Mouse (Mus musculus): ENCODE data around the gene Slc7a6os. TPM values are rescaled to one million over a fixed set of nuclear protein-coding genes. Genes with fewer than 3 reads are reported as not detected.

The Slc7a6os gene
- polyA plus RNA-seq (2012), result 1.2 and 1.4 TPM in 2 replicates

- peak within 1 kb of the TSS; percentile 91 for H3K4me3 ChIP-seq (replicated peaks)
- no peak for TF ChIP-seq TAL1 (IDR thresholded peaks at IDR 0.05; ENCODE audit: low read length)
- no peak for TF ChIP-seq GATA1 (IDR thresholded peaks at IDR 0.05; ENCODE audit: low read length)
- H3K36me3 ChIP-seq (ENCODE audit: control insufficient read depth), result peaks cover 49% of the 10 kb centered on the region
- peaks cover 34% of the 10 kb centered on the region for H3K4me1 ChIP-seq (ENCODE audit: control insufficient read depth)
- H3K27me3 ChIP-seq (ENCODE audit: control insufficient read depth), result no peaks in the 10 kb centered on the region
- H3K9me3 ChIP-seq (ENCODE audit: control insufficient read depth, low read length), result no peaks in the 10 kb centered on the region
Observed at GRCm38 (mm10) chr8:106210821-106211345, at the start of gene Slc7a6os, which contains the start of gene Prmt7. TSS of gene Slc7a6os (minus strand) at chr8:106210935. TSS of gene Prmt7 (plus strand) at chr8:106210936.

DNA sequence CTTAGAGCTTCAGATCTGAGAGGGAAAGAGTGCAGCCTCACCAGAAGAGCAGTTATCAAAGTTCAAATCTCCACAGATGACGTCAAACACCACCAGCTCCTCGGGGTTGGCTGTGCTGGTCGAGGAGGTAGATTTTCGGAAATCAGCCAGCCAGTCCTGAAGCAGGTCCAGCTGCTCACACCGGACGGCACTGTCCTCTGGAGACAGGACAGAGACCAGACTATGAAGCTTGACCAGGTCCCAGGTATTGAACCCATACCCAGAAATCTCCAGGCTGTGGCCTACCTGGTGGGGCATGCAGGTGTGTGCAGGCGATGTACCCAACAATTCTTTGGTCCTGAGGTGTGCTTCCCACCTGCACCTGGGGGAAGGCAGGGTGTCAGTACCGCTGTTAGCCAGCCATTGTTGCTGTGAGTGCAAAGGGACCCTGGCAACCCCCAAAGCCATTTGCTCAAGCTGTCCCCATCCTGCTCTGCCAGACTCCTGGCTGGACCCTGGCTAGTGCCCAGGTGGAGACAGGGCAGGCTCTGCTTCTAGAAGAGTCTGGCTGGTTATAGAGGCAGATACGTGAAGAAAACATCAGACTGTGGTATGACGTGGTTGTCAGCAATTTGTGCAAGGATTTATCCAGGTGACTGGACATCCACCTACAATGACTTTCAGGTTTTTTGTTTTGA, 49.0 kb upstream of the Slc7a6os start:
- no peaks in the 10 kb centered on the region for H3K9me3 ChIP-seq (ENCODE audit: control insufficient read depth, low read length)
- H3K27me3 ChIP-seq (ENCODE audit: control insufficient read depth), result no peaks in the 10 kb centered on the region
- no peak for TF ChIP-seq GATA1 (IDR thresholded peaks at IDR 0.05; ENCODE audit: low read length)
- no peak for TF ChIP-seq TAL1 (IDR thresholded peaks at IDR 0.05; ENCODE audit: low read length)
- no peaks in the 10 kb centered on the region for H3K4me1 ChIP-seq (ENCODE audit: control insufficient read depth)
- H3K36me3 ChIP-seq (ENCODE audit: control insufficient read depth), result peaks cover 8% of the 10 kb centered on the region; the same call in 1 of the 2 replicates
- no peak overlapping the region for H3K4me3 ChIP-seq (replicated peaks)

DNA sequence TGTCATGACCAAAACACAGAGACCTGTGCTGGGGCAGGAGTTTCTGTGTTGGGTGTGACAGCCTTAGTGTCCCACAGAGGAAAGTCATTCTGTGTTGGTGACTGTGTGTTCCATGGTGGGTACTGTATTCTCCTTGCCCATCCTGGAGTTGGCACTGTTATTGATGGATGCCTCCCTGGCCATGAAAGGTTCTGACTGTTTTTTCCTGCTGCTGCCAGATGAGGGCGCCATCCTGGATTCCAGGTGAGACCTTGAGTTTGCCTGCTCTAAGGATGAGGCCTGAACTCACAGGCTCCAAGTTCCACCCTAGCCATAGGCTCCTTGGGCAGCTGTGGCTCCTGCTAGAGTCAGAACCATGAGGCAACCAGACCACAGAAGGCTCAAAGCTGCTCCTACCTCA, 47.4 kb upstream of the Slc7a6os start:
- TF ChIP-seq GATA1 (IDR thresholded peaks at IDR 0.05; ENCODE audit: low read length) (no peak), TAL1 (IDR thresholded peaks at IDR 0.05; ENCODE audit: low read length) (no peak)
- Histone ChIP-seq H3K4me3 (replicated peaks) (no peak overlapping the region), H3K4me1 (ENCODE audit: control insufficient read depth) (no peaks in the 10 kb centered on the region), H3K27me3 (ENCODE audit: control insufficient read depth) (no peaks in the 10 kb centered on the region), H3K36me3 (ENCODE audit: control insufficient read depth) (peaks cover 23% of the 10 kb centered on the region), H3K9me3 (ENCODE audit: control insufficient read depth, low read length) (no peaks in the 10 kb centered on the region)

GRCm38 (mm10) chr8:106250186-106250585, 39.5 kb upstream of the Slc7a6os start:
- Histone ChIP-seq H3K27me3 (ENCODE audit: control insufficient read depth) (no peaks in the 10 kb centered on the region), H3K4me1 (ENCODE audit: control insufficient read depth) (no peaks in the 10 kb centered on the region), H3K9me3 (ENCODE audit: control insufficient read depth, low read length) (no peaks in the 10 kb centered on the region), H3K36me3 (ENCODE audit: control insufficient read depth) (peaks cover 90% of the 10 kb centered on the region), H3K4me3 (replicated peaks) (no peak overlapping the region)
- TF ChIP-seq GATA1 (IDR thresholded peaks at IDR 0.05; ENCODE audit: low read length) (no peak), TAL1 (IDR thresholded peaks at IDR 0.05; ENCODE audit: low read length) (no peak)

DNA sequence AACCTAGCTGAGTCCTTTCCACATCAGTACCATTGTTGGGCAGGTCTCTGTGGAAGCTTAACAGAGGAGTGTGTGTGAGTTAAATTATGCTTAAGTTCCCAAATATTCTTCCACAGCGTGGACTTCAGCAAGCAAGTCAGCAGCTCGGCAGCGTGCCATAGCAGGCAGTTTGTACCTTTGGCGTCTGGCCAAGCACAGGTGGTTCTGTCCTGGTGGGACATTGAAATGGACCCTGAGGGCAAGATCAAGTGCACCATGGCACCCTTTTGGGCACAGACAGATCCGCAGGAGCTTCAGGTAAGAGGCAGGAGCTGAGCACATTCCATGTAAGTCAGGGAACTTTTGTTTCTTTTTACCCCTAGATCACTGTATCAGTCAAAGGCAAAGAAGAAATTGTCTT, 26.4 kb upstream of the Slc7a6os start:
- Histone ChIP-seq H3K27me3 (ENCODE audit: control insufficient read depth) (no peaks in the 10 kb centered on the region), H3K9me3 (ENCODE audit: control insufficient read depth, low read length) (no peaks in the 10 kb centered on the region), H3K36me3 (ENCODE audit: control insufficient read depth) (peaks cover 64% of the 10 kb centered on the region), H3K4me3 (replicated peaks) (no peak overlapping the region), H3K4me1 (ENCODE audit: control insufficient read depth) (no peaks in the 10 kb centered on the region)
- TF ChIP-seq TAL1 (IDR thresholded peaks at IDR 0.05; ENCODE audit: low read length), result no peak
- TF ChIP-seq GATA1 (IDR thresholded peaks at IDR 0.05; ENCODE audit: low read length), result no peak

- Histone ChIP-seq H3K4me1 (ENCODE audit: control insufficient read depth) (no peaks in the 10 kb centered on the region), H3K9me3 (ENCODE audit: control insufficient read depth, low read length) (no peaks in the 10 kb centered on the region), H3K27me3 (ENCODE audit: control insufficient read depth) (no peaks in the 10 kb centered on the region), H3K4me3 (replicated peaks) (no peak overlapping the region), H3K36me3 (ENCODE audit: control insufficient read depth) (peaks cover 58% of the 10 kb centered on the region)
- TF ChIP-seq GATA1 (IDR thresholded peaks at IDR 0.05; ENCODE audit: low read length), result no peak
- TF ChIP-seq TAL1 (IDR thresholded peaks at IDR 0.05; ENCODE audit: low read length), result no peak
Observed at GRCm38 (mm10) chr8:106234567-106235261, 24.0 kb upstream of the Slc7a6os start.

- no peak overlapping the region for H3K4me3 ChIP-seq (replicated peaks)
- peaks cover 63% of the 10 kb centered on the region for H3K36me3 ChIP-seq (ENCODE audit: control insufficient read depth)
- TF ChIP-seq GATA1 (IDR thresholded peaks at IDR 0.05; ENCODE audit: low read length) (no peak), TAL1 (IDR thresholded peaks at IDR 0.05; ENCODE audit: low read length) (no peak)
- H3K27me3 ChIP-seq (ENCODE audit: control insufficient read depth), result no peaks in the 10 kb centered on the region
- no peaks in the 10 kb centered on the region for H3K9me3 ChIP-seq (ENCODE audit: control insufficient read depth, low read length)
- H3K4me1 ChIP-seq (ENCODE audit: control insufficient read depth), result no peaks in the 10 kb centered on the region
Observed at GRCm38 (mm10) chr8:106232751-106233150, 22.0 kb upstream of the Slc7a6os start.

- Histone ChIP-seq H3K27me3 (ENCODE audit: control insufficient read depth) (no peaks in the 10 kb centered on the region), H3K9me3 (ENCODE audit: control insufficient read depth, low read length) (no peaks in the 10 kb centered on the region), H3K4me1 (ENCODE audit: control insufficient read depth) (no peaks in the 10 kb centered on the region), H3K36me3 (ENCODE audit: control insufficient read depth) (peaks cover 60% of the 10 kb centered on the region), H3K4me3 (replicated peaks) (no peak overlapping the region)
- TF ChIP-seq GATA1 (IDR thresholded peaks at IDR 0.05; ENCODE audit: low read length), result no peak
- no peak for TF ChIP-seq TAL1 (IDR thresholded peaks at IDR 0.05; ENCODE audit: low read length)
Observed at GRCm38 (mm10) chr8:106231536-106231935, 20.8 kb upstream of the Slc7a6os start.

GRCm38 (mm10) chr8:106226589-106226988, 15.9 kb upstream of the Slc7a6os start:
- Histone ChIP-seq H3K9me3 (ENCODE audit: control insufficient read depth, low read length) (no peaks in the 10 kb centered on the region), H3K4me1 (ENCODE audit: control insufficient read depth) (no peaks in the 10 kb centered on the region), H3K27me3 (ENCODE audit: control insufficient read depth) (no peaks in the 10 kb centered on the region), H3K4me3 (replicated peaks) (no peak overlapping the region), H3K36me3 (ENCODE audit: control insufficient read depth) (peaks cover 57% of the 10 kb centered on the region)
- TF ChIP-seq GATA1 (IDR thresholded peaks at IDR 0.05; ENCODE audit: low read length), result no peak
- TF ChIP-seq TAL1 (IDR thresholded peaks at IDR 0.05; ENCODE audit: low read length), result no peak

All from erythroblast, embryonic 14.5 days (primary cell).